Mouse (Mus musculus) thymus, adult 2 months (tissue): ENCODE measurements at regions not wholly inside any gene's neighbourhood (a gene's known extent, or its start where the extent isn't known, plus 50 kb on each side); places are given as distances from the start of the nearest gene placed in this dataset.

Source experiments
- CTCF ChIP-seq: fragments of 200-500 bp; IDR thresholded peaks from 2 replicates; pipeline ENCODE4 v1.5.1; 2012; ENCODE audit warnings: mild to moderate bottlenecking, control low read depth, low read length, moderate library complexity, borderline replicate concordance; ENCODE audit not compliant: control insufficient read depth, poor library complexity, insufficient read depth; ENCODE audit errors: extremely low read depth
- POLR2A ChIP-seq: fragments of 200-500 bp; IDR thresholded peaks from 2 replicates; pipeline ENCODE4 v1.6.1; 2012; ENCODE audit warnings: mild to moderate bottlenecking, low read length, control low read depth, moderate library complexity; ENCODE audit not compliant: control insufficient read depth, poor library complexity, insufficient read depth; ENCODE audit errors: extremely low read depth

GRCm38 (mm10) chr10:117435734-117436121 is 55.9 kb upstream of the Cpsf6 start:
- TF ChIP-seq CTCF: no peak
- no peak for TF ChIP-seq POLR2A
